Mouse (Mus musculus) limb, embryonic 10.5 days (tissue): ENCODE data around the gene Hlcs. TPM values are rescaled to one million over a fixed set of nuclear protein-coding genes. Genes with fewer than 3 reads are reported as not detected.
A peak's percentile ranks its signal among the peaks of the same experiment; 100 is the strongest.
"Not testable (repeated sequence)": the region's sequence is repeated elsewhere in the genome, so short reads cannot be mapped to it uniquely, and the experiment has no call there.

Source experiments
- DNase-seq: peaks from one replicate; pipeline ENCODE4 v3.0.0-alpha.2; 2017; ENCODE audit warnings: low spot score
- H3K27ac ChIP-seq: fragments of 300-500 bp; sonication (generic); 2 replicates; pipeline ENCODE4 v1.5.1; 2016; ENCODE audit warnings: mild to moderate bottlenecking
- H3K27me3 ChIP-seq: fragments of 300-500 bp; sonication (generic); 2 replicates; pipeline ENCODE4 v1.6.1; 2016; ENCODE audit warnings: low read depth, mild to moderate bottlenecking; ENCODE audit not compliant: poor library complexity, severe bottlenecking
- H3K36me3 ChIP-seq: fragments of 300-500 bp; sonication (generic); 2 replicates; pipeline ENCODE4 v1.6.1; 2016; ENCODE audit warnings: mild to moderate bottlenecking, moderate library complexity
- H3K4me1 ChIP-seq: fragments of 300-500 bp; sonication (generic); 2 replicates; pipeline ENCODE4 v1.6.1; 2016
- H3K4me3 ChIP-seq: fragments of 300-500 bp; sonication (generic); 2 replicates; pipeline ENCODE4 v1.5.1; 2016; ENCODE audit warnings: mild to moderate bottlenecking, moderate library complexity
- H3K9me3 ChIP-seq: fragments of 300-500 bp; sonication (generic); replicated peaks from 2 replicates; pipeline ENCODE4 v1.6.1; 2016; ENCODE audit warnings: mild to moderate bottlenecking
- WGBS: fragments of 180-500 bp; shearing (Covaris S2); methylation state at CpG from one replicate; pipeline ENCODE4 v1.1.7; 2016; 5-methylcytosine and 5-hydroxymethylcytosine counted together
- polyA plus RNA-seq: library from polyadenylated mRNA; unstranded; fragments of >200 nt; fragmentation: Nextera tagmentation; extraction: Ambion mirVana; gene quantifications from 2 replicates; pipeline ENCODE4 v1.2.1, GENCODE M21; 2016

Hlcs gene
- polyA plus RNA-seq, 1 experiment from 2014 or later = 11.7 TPM

GRCm38 (mm10) chr16:94345733-94346132 is 32.4 kb upstream of the Hlcs start:
- Histone ChIP-seq H3K4me3 (no peak overlapping the region), H3K27me3 (no peaks in the 10 kb centered on the region), H3K27ac (no peak overlapping the region), H3K9me3 (no peaks in the 10 kb centered on the region), H3K36me3 (no peaks in the 10 kb centered on the region), H3K4me1 (peaks cover 10% of the 10 kb centered on the region)
- no peak for DNase-seq
- WGBS = 96% methylated on average over 1 of the region's 1 CpGs

GRCm38 (mm10) chr16:94339164-94340160 is 26.1 kb upstream of the Hlcs start:
- H3K27me3 ChIP-seq, H3K9me3 ChIP-seq, H3K27ac ChIP-seq, DNase-seq, H3K4me3 ChIP-seq, H3K36me3 ChIP-seq, H3K4me1 ChIP-seq: not testable (repeated sequence)
- 95% methylated on average over 22 of the region's 22 CpGs for WGBS

GRCm38 (mm10) chr16:94335656-94336055 is 22.3 kb upstream of the Hlcs start:
- H3K27ac ChIP-seq = no peak overlapping the region
- no peak for DNase-seq
- no peaks in the 10 kb centered on the region for H3K36me3 ChIP-seq
- H3K4me3 ChIP-seq = no peak overlapping the region
- H3K27me3 ChIP-seq = peaks cover 8% of the 10 kb centered on the region
- peaks cover 3% of the 10 kb centered on the region; the same call in 1 of the 2 replicates for H3K4me1 ChIP-seq
- no peaks in the 10 kb centered on the region for H3K9me3 ChIP-seq
- WGBS = 48% methylated on average over 5 of the region's 5 CpGs

GRCm38 (mm10) chr16:94331886-94332252 is 18.5 kb upstream of the Hlcs start:
- H3K27ac ChIP-seq = no peak overlapping the region
- no peaks in the 10 kb centered on the region for H3K36me3 ChIP-seq
- H3K4me3 ChIP-seq = no peak overlapping the region
- peaks cover 28% of the 10 kb centered on the region for H3K4me1 ChIP-seq
- 58% methylated on average over 5 of the region's 5 CpGs for WGBS
- H3K9me3 ChIP-seq = no peaks in the 10 kb centered on the region
- H3K27me3 ChIP-seq = peaks cover 45% of the 10 kb centered on the region
- DNase-seq = peak; percentile 74

- Histone ChIP-seq H3K4me1 (peaks cover 28% of the 10 kb centered on the region), H3K9me3 (no peaks in the 10 kb centered on the region), H3K36me3 (no peaks in the 10 kb centered on the region), H3K4me3 (no peak overlapping the region), H3K27ac (no peak overlapping the region), H3K27me3 (peaks cover 51% of the 10 kb centered on the region)
- no peak for DNase-seq
- 79% methylated on average over 9 of the region's 9 CpGs for WGBS
These were observed 18.0 kb upstream of the Hlcs start for GRCm38 (mm10) chr16:94331233-94331885.

- Histone ChIP-seq H3K4me3 (no peak overlapping the region), H3K4me1 (peaks cover 25% of the 10 kb centered on the region), H3K9me3 (no peaks in the 10 kb centered on the region), H3K27ac (no peak overlapping the region), H3K36me3 (no peaks in the 10 kb centered on the region), H3K27me3 (peaks cover 60% of the 10 kb centered on the region)
- 75% methylated on average over 5 of the region's 5 CpGs for WGBS
- DNase-seq = no peak
These were observed 17.1 kb upstream of the Hlcs start for GRCm38 (mm10) chr16:94330429-94330828.

GRCm38 (mm10) chr16:94328881-94329867 is 15.8 kb upstream of the Hlcs start:
- Histone ChIP-seq H3K4me1 (peaks cover 25% of the 10 kb centered on the region), H3K27ac (no peak overlapping the region), H3K36me3 (no peaks in the 10 kb centered on the region), H3K4me3 (peak overlapping the region; percentile 57), H3K27me3 (peaks cover 65% of the 10 kb centered on the region), H3K9me3 (no peaks in the 10 kb centered on the region)
- peak; percentile 49 for DNase-seq
- WGBS = 7% methylated on average over 25 of the region's 25 CpGs

- Histone ChIP-seq H3K36me3 (no peaks in the 10 kb centered on the region), H3K27me3 (peaks cover 65% of the 10 kb centered on the region), H3K4me3 (peak within 1 kb of the TSS; percentile 57), H3K9me3 (no peaks in the 10 kb centered on the region), H3K4me1 (peaks cover 25% of the 10 kb centered on the region), H3K27ac (peak within 1 kb of the TSS; percentile 80)
- DNase-seq = peak; percentile 74
- WGBS = 2% methylated on average over 63 of the region's 63 CpGs
These were observed 14.7 kb upstream of the Hlcs start, which contains the start of gene Ripply3 for GRCm38 (mm10) chr16:94327781-94328711. Ripply3 (plus strand) TSS chr16:94328420.

GRCm38 (mm10) chr16:94326008-94326407 is 12.6 kb upstream of the Hlcs start:
- peaks cover 25% of the 10 kb centered on the region for H3K4me1 ChIP-seq
- H3K4me3 ChIP-seq = no peak overlapping the region
- no peak for DNase-seq
- H3K27me3 ChIP-seq = peaks cover 61% of the 10 kb centered on the region
- H3K9me3 ChIP-seq = no peaks in the 10 kb centered on the region
- H3K27ac ChIP-seq = no peak overlapping the region
- no peaks in the 10 kb centered on the region for H3K36me3 ChIP-seq
- WGBS = 94% methylated on average over 3 of the region's 3 CpGs

- 72% methylated on average over 5 of the region's 5 CpGs for WGBS
- H3K9me3 ChIP-seq = no peaks in the 10 kb centered on the region
- H3K36me3 ChIP-seq = no peaks in the 10 kb centered on the region
- H3K4me1 ChIP-seq = peaks cover 14% of the 10 kb centered on the region
- DNase-seq = no peak
- peaks cover 38% of the 10 kb centered on the region for H3K27me3 ChIP-seq
- H3K27ac ChIP-seq = no peak overlapping the region
- H3K4me3 ChIP-seq = no peak overlapping the region
These were observed 10.3 kb upstream of the Hlcs start for GRCm38 (mm10) chr16:94323681-94324080.

GRCm38 (mm10) chr16:94320223-94320622 is 6.9 kb upstream of the Hlcs start:
- no peak overlapping the region for H3K27ac ChIP-seq
- H3K9me3 ChIP-seq = no peaks in the 10 kb centered on the region
- DNase-seq = no peak
- H3K27me3 ChIP-seq = peaks cover 4% of the 10 kb centered on the region; the same call in 1 of the 2 replicates
- H3K4me1 ChIP-seq = no peaks in the 10 kb centered on the region
- 87% methylated on average over 5 of the region's 5 CpGs for WGBS
- no peaks in the 10 kb centered on the region for H3K36me3 ChIP-seq
- H3K4me3 ChIP-seq = no peak overlapping the region
